Mouse (Mus musculus) cerebellum, adult 11 months (tissue): ENCODE data around the gene Esp36.
"Not testable (repeated sequence)": the region's sequence is repeated elsewhere in the genome, so short reads cannot be mapped to it uniquely, and the experiment has no call there.

Experiments
- DNase-seq: peaks from one replicate; pipeline ENCODE4 v3.0.0; 2022

Esp36 gene

DNA sequence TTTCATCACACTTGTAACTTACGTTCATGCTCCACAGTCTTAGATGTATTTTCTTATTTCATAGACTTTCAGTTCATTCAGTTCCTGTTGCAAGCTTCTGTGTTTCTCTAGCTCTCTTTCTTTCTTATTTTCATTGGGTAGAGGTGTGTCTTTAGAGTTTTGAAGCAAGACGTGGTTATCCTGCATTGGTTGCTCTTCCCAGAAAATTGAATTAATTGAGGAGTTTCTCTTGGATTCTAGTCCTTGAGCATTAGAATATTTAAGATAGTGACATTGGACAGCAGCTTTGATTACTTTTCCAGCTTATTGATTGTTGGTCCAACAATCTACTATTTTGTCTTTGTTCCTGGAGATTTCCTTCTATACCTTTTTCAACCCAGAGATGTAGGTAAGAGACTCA, at the start of gene Esp36:
Gene Esp36 (minus strand): TSS at position 101 of the 400 bp plus-strand sequence.
- no peak for DNase-seq

DNA sequence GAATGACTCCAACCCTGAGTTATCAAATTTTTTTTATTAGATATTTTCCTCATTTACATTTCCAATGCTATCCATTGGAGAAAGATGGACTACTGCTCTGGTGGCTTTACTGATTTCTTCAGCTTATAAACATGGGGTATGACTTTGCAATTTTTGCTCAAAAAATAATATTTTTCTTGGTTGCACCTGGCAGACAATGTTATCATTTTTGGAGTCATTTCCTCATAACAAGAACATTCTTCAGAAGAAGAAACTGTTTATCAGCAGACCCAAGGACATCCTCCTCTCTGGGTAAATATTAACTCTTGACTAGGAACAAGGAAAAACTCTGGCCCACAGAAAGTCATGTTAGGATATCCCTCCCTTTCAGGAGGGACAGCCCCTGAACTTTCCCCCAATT, 36.2 kb upstream of the Esp36 start:
- not testable (repeated sequence) for DNase-seq

DNA sequence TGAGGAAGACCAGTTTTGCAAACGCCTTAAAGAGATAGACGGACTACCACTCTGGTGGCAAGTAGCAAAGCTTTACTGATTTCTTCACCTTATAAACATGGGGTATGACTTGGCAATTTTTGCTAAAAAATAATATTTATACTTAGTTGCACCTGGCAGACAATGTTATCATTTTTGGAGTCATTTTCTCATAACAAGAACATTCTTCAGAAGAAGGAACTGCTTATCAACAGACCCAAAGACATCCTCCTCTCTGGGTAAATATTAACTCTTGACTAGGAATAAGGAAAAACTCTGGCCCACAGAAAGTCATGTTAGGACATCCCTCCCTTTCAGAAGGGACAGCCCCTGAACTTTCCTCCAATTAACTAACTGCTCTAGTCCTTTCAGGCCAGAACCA, 30.7 kb upstream of the Esp36 start:
- no peak for DNase-seq

DNA sequence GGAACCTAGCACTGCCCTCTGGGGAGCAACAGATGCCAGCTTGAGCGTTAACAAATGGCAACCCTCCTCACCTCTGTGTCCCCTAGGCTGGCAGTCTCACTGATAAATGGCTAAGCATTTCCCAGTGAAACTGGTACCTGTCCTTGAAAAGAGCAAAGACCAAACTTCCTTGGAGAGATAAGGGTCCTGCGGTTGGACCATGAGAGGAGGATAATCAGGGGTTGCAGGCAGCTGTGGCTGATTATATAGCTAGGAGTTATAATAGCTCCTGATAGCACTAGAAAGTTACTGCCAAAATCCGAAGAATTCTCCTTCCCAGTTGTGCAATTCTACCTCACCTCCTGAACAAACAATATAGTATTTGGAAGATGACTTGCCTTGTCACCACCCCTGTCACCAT, 13.8 kb downstream of the Esp36 start:
- DNase-seq: no peak

DNA sequence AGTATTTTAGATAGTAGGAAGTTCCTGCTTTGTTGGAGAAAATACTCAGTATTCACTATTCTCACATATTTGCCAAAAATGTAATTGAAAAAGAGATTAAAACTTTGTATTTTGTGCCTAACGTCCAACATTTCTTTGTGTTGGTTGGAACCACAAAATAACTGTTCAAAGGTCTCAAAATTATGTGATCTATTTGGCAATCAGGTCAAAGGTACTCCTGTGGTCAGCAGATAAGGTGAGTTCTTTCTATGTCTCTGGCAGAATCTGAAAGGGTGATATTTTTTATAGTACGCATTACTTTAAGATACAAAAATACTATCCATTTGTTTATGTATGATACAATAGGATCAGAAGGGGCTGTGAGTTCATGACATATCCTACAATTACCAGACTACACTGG, 28.2 kb downstream of the Esp36 start:
- DNase-seq: no peak
